Mouse (Mus musculus) G1E (cell line): ENCODE results near the gene Pnrc1. TPM values are rescaled to one million over a fixed set of nuclear protein-coding genes. Genes with fewer than 3 reads are reported as not detected.

Experiments used
- ATAC-seq: 2 replicates; pipeline ENCODE4 v1.8.0; 2016; ENCODE audit warnings: mild to moderate bottlenecking; ENCODE audit not compliant: insufficient number of reproducible peaks, poor library complexity, low FRiP score, severe bottlenecking; ENCODE audit errors: extremely low read depth
- DNase-seq: peaks from one replicate; pipeline ENCODE4 v3.0.0; 2012; ENCODE audit warnings: low spot score
- H3K27me3 ChIP-seq: 2 replicates; pipeline ENCODE4 v1.6.1; 2012; ENCODE audit warnings: mild to moderate bottlenecking, low read length, inconsistent platforms; ENCODE audit not compliant: insufficient read depth
- H3K36me3 ChIP-seq: replicated peaks from 2 replicates; pipeline ENCODE3; 2012; ENCODE audit warnings: mild to moderate bottlenecking, inconsistent platforms
- H3K4me1 ChIP-seq: 2 replicates; pipeline ENCODE4 v1.6.1; 2012; ENCODE audit warnings: low read depth, low read length, inconsistent platforms, mixed read lengths; ENCODE audit not compliant: insufficient read depth
- H3K4me3 ChIP-seq: 2 replicates; pipeline ENCODE4 v1.5.1; 2012; ENCODE audit warnings: low read depth, mild to moderate bottlenecking, inconsistent platforms, low read length, moderate library complexity, mixed read lengths
- H3K9me3 ChIP-seq: replicated peaks from 2 replicates; pipeline ENCODE4 v1.6.1; 2012; ENCODE audit warnings: inconsistent platforms
- CTCF ChIP-seq: IDR thresholded peaks from 2 replicates; pipeline ENCODE4 v1.5.1; 2012; ENCODE audit warnings: low read depth, low read length, inconsistent platforms, mixed read lengths
- GATA1 ChIP-seq: IDR thresholded peaks from 2 replicates; pipeline ENCODE4 v1.6.1; 2012; ENCODE audit warnings: borderline replicate concordance, low read length, inconsistent platforms, mixed read lengths
- GATA2 ChIP-seq: IDR thresholded peaks from 2 replicates; pipeline ENCODE4 v1.6.1; 2012; ENCODE audit warnings: low read depth, low read length, inconsistent platforms, borderline replicate concordance
- POLR2AphosphoS5 ChIP-seq: IDR thresholded peaks from 2 replicates; pipeline ENCODE4 v1.6.1; 2012; ENCODE audit warnings: low read depth, low read length, inconsistent platforms; ENCODE audit not compliant: insufficient replicate concordance
- TAL1 ChIP-seq: conservative IDR thresholded peaks from 2 replicates; pipeline ENCODE4 v1.6.1; 2012; ENCODE audit warnings: low read depth, low read length, inconsistent platforms, mixed read lengths
- polyA plus RNA-seq: library from polyadenylated mRNA; stranded (reverse); fragments of >175 nt; gene quantifications from 2 replicates; pipeline ENCODE4 v1.2.3, GENCODE M21; 2012
- total RNA-seq, 2 experiments: library from RNA; stranded (forward) in 1 of 2; stranded (reverse) in 1 of 2; fragments of 200-1000 nt in 1 of 2; fragments of >200 nt in 1 of 2; fragmentation: Nextera tagmentation in 1 of 2; gene quantifications; 2 replicates each; pipeline ENCODE4 v1.2.3; 2014 to 2017

Gene Pnrc1
- total and polyA plus RNA-seq, 3 experiments: 93.8 to 160 (median 97.7) TPM

- Histone ChIP-seq H3K9me3 (no peaks in the 10 kb centered on the region), H3K36me3 (no peaks in the 10 kb centered on the region), H3K4me3 (no peak overlapping the region), H3K4me1 (no peaks in the 10 kb centered on the region), H3K27me3 (peaks cover 4% of the 10 kb centered on the region)
- no peak for TF ChIP-seq GATA1
- no peak for TF ChIP-seq TAL1
- TF ChIP-seq POLR2AphosphoS5: no peak
- TF ChIP-seq CTCF: no peak
- TF ChIP-seq GATA2: no peak
- DNase-seq (no peak), ATAC-seq (no peak)
Measured at GRCm38 (mm10) chr4:33281891-33282685, 7.9 kb downstream of the Pnrc1 start.

- peaks cover 6% of the 10 kb centered on the region; the same call in 1 of the 2 replicates for H3K27me3 ChIP-seq
- no peak overlapping the region for H3K4me3 ChIP-seq
- TF ChIP-seq POLR2AphosphoS5: no peak
- TF ChIP-seq GATA1: no peak
- no peak for TF ChIP-seq CTCF
- no peak for TF ChIP-seq TAL1
- TF ChIP-seq GATA2: no peak
- H3K9me3 ChIP-seq: no peaks in the 10 kb centered on the region
- ATAC-seq: no peak
- peaks cover 5% of the 10 kb centered on the region for H3K4me1 ChIP-seq
- H3K36me3 ChIP-seq: no peaks in the 10 kb centered on the region
- DNase-seq: no peak
Measured at GRCm38 (mm10) chr4:33273437-33273836, 16.5 kb downstream of the Pnrc1 start.

GRCm38 (mm10) chr4:33270386-33271314, 19.3 kb downstream of the Pnrc1 start:
- no peak for TF ChIP-seq GATA1
- no peak for TF ChIP-seq POLR2AphosphoS5
- no peak for TF ChIP-seq GATA2
- no peak for TF ChIP-seq TAL1
- TF ChIP-seq CTCF: no peak
- no peak for DNase-seq
- Histone ChIP-seq H3K27me3 (peaks cover 9% of the 10 kb centered on the region), H3K9me3 (peaks cover 2% of the 10 kb centered on the region; the same call in 1 of the 2 replicates), H3K4me1 (peaks cover 5% of the 10 kb centered on the region), H3K4me3 (no peak overlapping the region), H3K36me3 (no peaks in the 10 kb centered on the region)
- ATAC-seq: no peak

GRCm38 (mm10) chr4:33264979-33265726, 24.8 kb downstream of the Pnrc1 start:
- Histone ChIP-seq H3K27me3 (peaks cover 18% of the 10 kb centered on the region), H3K36me3 (no peaks in the 10 kb centered on the region), H3K9me3 (peaks cover 2% of the 10 kb centered on the region; the same call in 1 of the 2 replicates), H3K4me3 (no peak overlapping the region), H3K4me1 (peaks cover 10% of the 10 kb centered on the region)
- DNase-seq (no peak), ATAC-seq (no peak)
- no peak for TF ChIP-seq POLR2AphosphoS5
- no peak for TF ChIP-seq GATA2
- TF ChIP-seq GATA1: no peak
- no peak for TF ChIP-seq CTCF
- TF ChIP-seq TAL1: no peak

- Histone ChIP-seq H3K4me3 (no peak overlapping the region), H3K4me1 (peaks cover 10% of the 10 kb centered on the region), H3K9me3 (peaks cover 2% of the 10 kb centered on the region; the same call in 1 of the 2 replicates), H3K36me3 (no peaks in the 10 kb centered on the region), H3K27me3 (peaks cover 27% of the 10 kb centered on the region)
- no peak for ATAC-seq
- TF ChIP-seq POLR2AphosphoS5 (no peak), GATA1 (no peak), TAL1 (no peak), GATA2 (no peak), CTCF (no peak)
- no peak for DNase-seq
Measured at GRCm38 (mm10) chr4:33262897-33263296, 27.1 kb downstream of the Pnrc1 start.
